Mouse (Mus musculus): ENCODE data around the gene Npc2.

DNA sequence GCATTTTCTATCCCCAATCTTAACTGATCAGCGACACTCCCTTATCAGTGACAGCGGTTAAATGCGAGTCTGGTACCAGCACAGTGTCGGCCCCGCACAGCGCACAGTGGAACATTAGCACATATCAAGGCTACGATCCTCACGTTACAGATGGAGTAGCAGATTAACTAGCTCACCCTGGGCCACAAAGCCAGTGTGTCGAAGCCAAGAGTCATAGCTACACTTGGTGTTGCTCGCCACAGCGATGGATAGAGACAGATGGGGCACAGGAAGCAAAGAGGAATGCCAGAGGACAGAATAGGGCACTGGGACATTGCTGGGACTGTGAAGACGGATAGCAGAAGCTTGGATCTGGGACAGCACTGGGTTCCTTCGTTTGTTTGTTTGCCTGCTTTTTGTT is 34.4 kb upstream of the Npc2 start:
- TF ChIP-seq CTCF (IDR thresholded peaks at IDR 0.05; ENCODE audit: low read depth): no peak
- no peak for TF ChIP-seq EP300 (IDR thresholded peaks at IDR 0.05; ENCODE audit: low read depth)
